Mouse (Mus musculus) hindbrain, embryonic 15.5 days (tissue): ENCODE measurements around the gene Ndufa3. TPM values are rescaled to one million over a fixed set of nuclear protein-coding genes. Genes with fewer than 3 reads are reported as not detected.

Experiments
- ATAC-seq: fragments of 200-750 bp; cut with Nextera tagmentation; 2 replicates; pipeline ENCODE4 v1.8.0; 2017; ENCODE audit warnings: low read depth, moderate number of reproducible peaks, moderate TSS enrichment; ENCODE audit not compliant: low FRiP score
- H3K27ac ChIP-seq: fragments of 300-500 bp; sonication (generic); replicated peaks from 2 replicates; pipeline ENCODE4 v1.5.1; 2015; ENCODE audit warnings: mild to moderate bottlenecking, inconsistent platforms
- H3K27me3 ChIP-seq: fragments of 300-500 bp; sonication (generic); 2 replicates; pipeline ENCODE4 v1.6.1; 2015; ENCODE audit warnings: control low read depth, inconsistent platforms
- H3K36me3 ChIP-seq: fragments of 300-500 bp; sonication (generic); 2 replicates; pipeline ENCODE4 v1.6.1; 2015; ENCODE audit warnings: control low read depth, inconsistent platforms
- H3K4me1 ChIP-seq: fragments of 300-500 bp; sonication (generic); replicated peaks from 2 replicates; pipeline ENCODE4 v1.6.1; 2015; ENCODE audit warnings: control low read depth, inconsistent platforms
- H3K4me2 ChIP-seq: fragments of 300-500 bp; sonication (generic); 2 replicates; pipeline ENCODE4 v1.6.1; 2015; ENCODE audit warnings: moderate library complexity, mild to moderate bottlenecking, inconsistent platforms
- H3K4me3 ChIP-seq: fragments of 300-500 bp; sonication (generic); 2 replicates; pipeline ENCODE4 v1.5.1; 2015; ENCODE audit warnings: mild to moderate bottlenecking, inconsistent platforms
- H3K9ac ChIP-seq: fragments of 300-500 bp; sonication (generic); 2 replicates; pipeline ENCODE4 v1.6.1; 2015; ENCODE audit warnings: inconsistent platforms
- H3K9me3 ChIP-seq: fragments of 300-500 bp; sonication (generic); 2 replicates; pipeline ENCODE4 v1.6.1; 2016; ENCODE audit warnings: control low read depth, inconsistent platforms
- WGBS: fragments of 180-500 bp; shearing (Covaris S2); methylation state at CpG from one replicate; pipeline ENCODE4 v1.1.7; 2015; 5-methylcytosine and 5-hydroxymethylcytosine counted together
- polyA plus RNA-seq: library from polyadenylated mRNA; unstranded; fragments of >200 nt; fragmentation: Nextera tagmentation; extraction: Ambion mirVana; gene quantifications from 2 replicates; pipeline ENCODE4 v1.2.1, GENCODE M21; 2015

The Ndufa3 gene
- polyA plus RNA-seq, 1 experiment from 2014 or later, result 541 TPM

DNA sequence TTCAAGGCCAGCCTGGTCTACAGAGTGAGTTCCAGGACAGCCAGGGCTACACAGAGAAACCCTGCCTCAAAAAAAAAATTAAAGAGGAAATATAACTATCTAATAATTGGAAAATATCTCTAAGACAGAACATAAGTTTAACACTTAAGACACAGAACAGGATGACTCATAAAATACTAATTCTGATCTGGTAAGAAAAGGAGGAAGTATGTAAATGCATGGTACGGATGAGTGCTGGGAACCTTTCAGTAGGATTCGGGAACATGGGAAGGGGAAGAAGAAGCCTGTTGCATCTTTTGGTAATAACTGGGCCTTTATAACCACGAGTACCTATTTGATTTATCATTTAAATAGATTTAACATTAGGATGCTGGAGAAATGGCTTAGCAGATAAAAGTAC, 3.2 kb upstream of the Ndufa3 start:
- H3K36me3 ChIP-seq, result no peaks in the 10 kb centered on the region
- 81% methylated on average over 3 of the region's 3 CpGs for WGBS
- H3K9me3 ChIP-seq, result no peaks in the 10 kb centered on the region
- H3K27ac ChIP-seq, result no peak overlapping the region
- H3K4me2 ChIP-seq, result no peak overlapping the region
- no peak overlapping the region for H3K4me3 ChIP-seq
- peaks cover 18% of the 10 kb centered on the region for H3K4me1 ChIP-seq
- no peak for ATAC-seq
- no peaks in the 10 kb centered on the region; the same call in 1 of the 2 replicates for H3K27me3 ChIP-seq
- no peak overlapping the region for H3K9ac ChIP-seq

DNA sequence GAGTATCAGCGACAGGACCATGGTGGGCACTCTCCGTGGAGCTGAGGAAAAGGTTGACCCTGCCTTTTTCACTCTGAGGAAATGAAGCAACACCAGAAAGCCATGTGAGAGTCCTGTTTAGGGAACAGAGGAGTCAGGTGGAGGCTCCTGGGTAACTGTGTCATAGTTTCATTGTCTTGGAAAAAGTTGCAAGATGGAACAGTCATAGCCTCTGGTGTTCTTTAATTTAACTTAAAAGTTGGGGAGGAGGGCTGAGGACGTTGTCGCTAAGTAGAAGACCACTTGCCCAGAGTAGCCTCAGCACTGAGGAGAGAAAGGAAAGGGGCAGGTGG, 1.1 kb upstream of the Ndufa3 start, which contains the start of gene Oscar:
Gene Oscar (minus strand): TSS at position 101 of the 332 bp plus-strand sequence.
- no peak for ATAC-seq
- H3K4me1 ChIP-seq, result peaks cover 21% of the 10 kb centered on the region
- no peaks in the 10 kb centered on the region; the same call in 1 of the 2 replicates for H3K27me3 ChIP-seq
- peak within 1 kb of the TSS; percentile 16 for H3K27ac ChIP-seq
- peak within 1 kb of the TSS; percentile 71 for H3K4me2 ChIP-seq
- H3K9me3 ChIP-seq, result no peaks in the 10 kb centered on the region
- peaks cover 11% of the 10 kb centered on the region; the same call in 1 of the 2 replicates for H3K36me3 ChIP-seq
- no peak within 1 kb of the TSS for H3K9ac ChIP-seq
- WGBS, result 86% methylated on average over 4 of the region's 4 CpGs
- peak within 1 kb of the TSS; percentile 66 for H3K4me3 ChIP-seq

DNA sequence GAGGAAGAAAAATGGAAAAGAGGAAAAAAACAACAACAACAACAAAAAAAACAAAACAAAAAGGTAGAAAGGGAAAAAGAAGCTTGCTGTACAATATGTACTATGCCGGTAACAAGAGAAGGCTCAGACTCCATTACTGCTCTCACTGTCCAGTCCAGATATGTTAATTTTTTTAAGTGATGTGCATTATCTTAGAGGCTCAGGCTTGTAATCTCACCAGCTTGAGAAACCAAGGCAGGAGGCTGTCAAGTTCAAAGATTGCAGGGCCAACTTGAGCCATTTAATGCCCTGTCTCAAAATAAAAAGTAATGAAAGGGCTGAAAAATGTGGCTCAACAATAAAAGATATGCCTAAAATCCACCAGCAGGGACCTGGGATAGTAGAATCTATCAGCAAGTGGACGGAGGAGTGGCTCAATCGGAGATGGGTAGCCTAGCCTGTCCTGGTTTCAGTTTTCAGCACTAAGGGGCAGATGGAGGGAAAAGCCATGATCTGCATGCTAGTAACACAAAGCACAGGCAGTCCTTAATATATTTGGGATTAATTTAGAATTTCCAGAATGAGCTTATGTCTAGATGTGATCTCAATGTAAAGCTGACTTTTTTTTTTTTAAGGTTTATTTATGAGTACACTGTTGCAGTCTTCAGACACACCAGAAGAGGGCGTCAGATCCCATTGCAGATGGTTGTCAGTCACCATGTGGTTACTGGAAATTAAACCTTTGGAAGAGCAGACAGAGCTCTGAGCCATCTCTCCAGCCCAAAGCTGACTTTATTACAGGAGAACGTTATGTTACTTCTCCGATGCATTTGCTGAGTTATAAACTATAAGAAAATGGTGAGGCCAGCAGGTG, 558 bp upstream of the Ndufa3 start:
- Histone ChIP-seq H3K9ac (no peak overlapping the region), H3K36me3 (peaks cover 11% of the 10 kb centered on the region; the same call in 1 of the 2 replicates), H3K4me2 (peak overlapping the region; percentile 71), H3K27me3 (no peaks in the 10 kb centered on the region; the same call in 1 of the 2 replicates), H3K4me1 (peaks cover 21% of the 10 kb centered on the region), H3K27ac (peak overlapping the region; percentile 16), H3K4me3 (peak overlapping the region; percentile 66), H3K9me3 (no peaks in the 10 kb centered on the region)
- ATAC-seq, result peak; percentile 17
- WGBS, result 45% methylated on average over 6 of the region's 6 CpGs

DNA sequence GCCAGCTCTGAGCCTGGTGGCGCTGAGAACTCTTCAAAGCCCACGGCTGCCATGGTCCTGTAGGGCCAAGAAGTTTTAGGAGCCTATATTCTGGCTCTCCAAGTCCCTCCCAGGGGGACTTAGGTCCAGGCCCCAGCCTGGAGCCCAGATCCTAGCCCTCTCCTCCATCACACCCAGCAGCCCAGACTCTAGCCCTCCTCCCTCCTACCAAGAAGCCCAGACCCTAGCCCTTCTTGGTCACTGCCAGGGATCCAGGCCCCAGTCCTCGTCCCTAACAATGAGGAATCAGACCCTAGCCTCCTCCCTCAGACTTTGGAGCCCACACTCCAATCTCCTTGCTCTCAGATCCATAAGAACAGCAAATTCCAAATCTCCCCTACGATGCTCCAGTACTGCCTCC, 11.9 kb downstream of the Ndufa3 start:
- Histone ChIP-seq H3K27ac (peak overlapping the region; percentile 88), H3K9me3 (no peaks in the 10 kb centered on the region), H3K4me1 (peaks cover 31% of the 10 kb centered on the region), H3K27me3 (no peaks in the 10 kb centered on the region), H3K4me2 (peak overlapping the region; percentile 95), H3K9ac (peak overlapping the region; percentile 75), H3K4me3 (peak overlapping the region; percentile 62), H3K36me3 (peaks cover 11% of the 10 kb centered on the region)
- WGBS, result 41% methylated on average over 4 of the region's 4 CpGs
- ATAC-seq, result peak; percentile 40

DNA sequence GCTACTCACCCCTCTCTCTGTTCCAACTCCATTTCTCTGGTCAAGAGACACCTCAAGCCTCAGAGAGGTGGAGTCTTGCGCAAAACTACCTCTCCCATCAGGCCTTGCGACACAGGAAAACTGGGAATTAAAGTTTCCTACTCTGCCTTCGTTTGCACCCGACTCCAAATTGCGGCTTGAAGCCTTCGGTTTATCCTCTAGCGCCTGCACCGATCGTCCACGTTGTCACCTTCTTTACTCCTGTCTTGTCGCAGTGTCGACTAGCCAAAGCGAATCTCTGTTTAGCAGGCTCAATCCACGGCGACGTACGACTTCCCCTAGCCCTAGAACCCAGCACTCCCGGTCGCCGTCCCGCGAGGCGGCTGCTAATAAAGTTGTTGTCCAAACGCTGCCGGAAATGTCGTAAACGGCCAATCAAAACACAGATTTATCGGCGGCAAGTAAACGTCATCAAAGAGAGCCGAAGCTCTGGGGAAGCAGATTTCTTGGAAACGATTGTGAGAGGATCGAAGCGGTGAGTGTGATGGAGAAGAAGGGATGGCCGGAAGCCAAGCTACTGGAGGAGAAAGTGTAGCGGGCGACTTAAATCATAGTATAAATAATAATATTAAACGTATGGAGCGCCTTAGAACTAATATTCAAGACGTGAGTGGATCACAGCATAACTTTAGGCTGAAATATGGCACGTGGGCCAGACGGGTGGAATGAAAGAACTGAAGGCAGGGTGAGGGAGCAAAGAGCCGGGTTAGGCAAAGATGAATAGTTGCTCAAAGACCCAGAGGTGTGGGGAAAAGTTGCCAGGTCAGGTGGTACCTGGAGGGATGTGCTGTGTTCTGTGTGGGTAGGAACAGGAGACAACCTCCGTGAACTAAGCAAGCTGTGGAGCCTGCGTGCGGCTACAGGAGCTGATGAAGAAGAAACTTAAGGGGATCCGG, 12.6 kb downstream of the Ndufa3 start, which contains the start of the genes Tfpt and Prpf31:
Gene Tfpt (minus strand): TSS at position 387 of the 935 bp plus-strand sequence.
Gene Prpf31 (plus strand): TSS at position 443 of the 935 bp plus-strand sequence.
- Histone ChIP-seq H3K9ac (peak within 1 kb of the TSS; percentile 75), H3K27ac (peak within 1 kb of the TSS; percentile 88), H3K4me1 (peaks cover 31% of the 10 kb centered on the region), H3K4me2 (peak within 1 kb of the TSS; percentile 95), H3K36me3 (peaks cover 7% of the 10 kb centered on the region; the same call in 1 of the 2 replicates), H3K9me3 (no peaks in the 10 kb centered on the region), H3K27me3 (no peaks in the 10 kb centered on the region), H3K4me3 (peak within 1 kb of the TSS; percentile 62)
- WGBS, result 1% methylated on average over 47 of the region's 47 CpGs
- ATAC-seq, result peak; percentile 90

DNA sequence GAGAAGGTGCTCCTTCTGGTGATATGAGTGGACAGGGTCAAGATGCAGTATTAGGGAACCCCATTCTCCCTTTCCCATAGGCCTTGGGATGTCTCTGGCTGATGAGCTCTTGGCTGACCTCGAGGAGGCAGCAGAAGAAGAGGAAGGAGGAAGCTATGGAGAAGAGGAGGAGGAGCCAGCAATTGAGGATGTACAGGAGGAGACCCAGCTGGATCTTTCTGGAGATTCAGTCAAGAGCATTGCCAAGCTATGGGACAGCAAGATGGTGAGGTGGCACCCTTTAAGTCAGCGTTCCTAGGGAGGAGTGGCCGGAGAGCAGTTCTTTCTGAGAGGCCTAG, 13.3 kb downstream of the Ndufa3 start:
- peak; percentile 33 for ATAC-seq
- Histone ChIP-seq H3K36me3 (peaks cover 11% of the 10 kb centered on the region), H3K27ac (no peak overlapping the region)

DNA sequence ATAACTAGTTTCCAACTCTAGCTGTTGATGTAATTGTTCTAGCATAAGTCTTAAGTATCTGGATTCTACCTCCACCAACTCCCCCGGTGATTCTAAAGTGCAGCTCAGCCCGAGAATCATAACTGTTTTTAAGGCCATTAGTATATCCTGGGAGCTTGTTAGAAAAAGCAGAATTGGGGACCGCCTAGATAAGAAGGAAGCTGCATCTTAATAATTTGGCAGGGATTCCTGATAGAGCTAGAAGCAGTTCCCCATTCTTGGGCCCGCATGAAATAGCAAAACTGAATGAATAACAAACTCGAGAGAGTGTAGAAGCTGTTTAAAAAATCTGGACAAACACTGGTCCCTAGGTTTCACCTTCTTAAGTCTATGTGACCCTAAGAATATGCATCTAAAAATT, 26.2 kb downstream of the Ndufa3 start:
- Histone ChIP-seq H3K27me3 (no peaks in the 10 kb centered on the region; the same call in 1 of the 2 replicates), H3K9ac (no peak overlapping the region), H3K27ac (no peak overlapping the region), H3K4me2 (peak overlapping the region; percentile 73), H3K36me3 (peaks cover 20% of the 10 kb centered on the region), H3K9me3 (no peaks in the 10 kb centered on the region), H3K4me3 (no peak overlapping the region), H3K4me1 (peaks cover 34% of the 10 kb centered on the region)
- ATAC-seq, result no peak
- WGBS, result 80% methylated on average over 5 of the region's 5 CpGs

More for the DNA sequence above, 13.3 kb downstream of the Ndufa3 start:
- Histone ChIP-seq H3K9ac (peak overlapping the region; percentile 75), H3K4me2 (peak overlapping the region; percentile 95), H3K9me3 (no peaks in the 10 kb centered on the region), H3K4me3 (peak overlapping the region; percentile 62), H3K27me3 (no peaks in the 10 kb centered on the region), H3K4me1 (peaks cover 31% of the 10 kb centered on the region)
- 65% methylated on average over 3 of the region's 3 CpGs for WGBS

DNA sequence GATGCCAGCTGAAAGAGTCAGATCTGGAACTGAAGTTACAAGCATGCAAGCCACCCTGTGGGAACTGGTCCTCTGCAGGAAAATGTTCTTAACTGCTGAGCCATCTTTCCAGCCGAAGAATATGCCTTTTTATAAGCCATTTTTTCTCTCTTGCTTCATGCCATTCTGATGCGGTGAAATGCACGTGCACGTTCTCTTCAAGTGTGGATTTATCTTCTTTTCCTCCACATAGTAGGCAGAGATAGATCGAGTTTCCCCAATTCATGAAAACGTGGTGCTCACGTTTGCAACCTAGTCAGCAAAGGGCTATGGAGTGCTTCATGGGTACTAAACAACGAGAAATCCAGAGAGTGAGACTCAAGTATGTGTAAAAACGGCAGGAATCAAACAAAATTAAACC, 26.7 kb downstream of the Ndufa3 start:
- WGBS, result 20% methylated on average over 9 of the region's 9 CpGs
- Histone ChIP-seq H3K36me3 (peaks cover 19% of the 10 kb centered on the region), H3K9me3 (no peaks in the 10 kb centered on the region), H3K27me3 (no peaks in the 10 kb centered on the region; the same call in 1 of the 2 replicates), H3K9ac (peak overlapping the region; percentile 16; the same call in 1 of the 2 replicates), H3K4me1 (peaks cover 38% of the 10 kb centered on the region), H3K4me3 (peak overlapping the region; percentile 89), H3K4me2 (peak overlapping the region; percentile 73), H3K27ac (peak overlapping the region; percentile 51; the same call in 1 of the 2 replicates)
- ATAC-seq, result no peak

DNA sequence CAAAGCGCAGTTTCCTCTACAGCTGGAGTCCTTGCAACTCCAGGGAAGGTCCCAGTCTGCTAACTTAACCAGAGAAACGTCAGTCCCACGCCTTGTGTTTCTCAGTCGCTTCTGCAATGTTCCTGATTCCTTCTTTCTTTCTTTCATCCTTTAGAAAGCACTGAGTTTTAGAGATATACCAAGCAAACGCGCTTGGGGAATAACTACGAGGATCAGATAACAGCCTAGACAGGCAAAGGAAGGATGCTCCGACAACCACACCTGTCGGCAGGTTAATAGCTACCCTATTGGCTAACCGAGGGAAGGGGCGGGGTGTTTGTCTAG, 27.1 kb downstream of the Ndufa3 start:
- peak overlapping the region; percentile 16; the same call in 1 of the 2 replicates for H3K9ac ChIP-seq

DNA sequence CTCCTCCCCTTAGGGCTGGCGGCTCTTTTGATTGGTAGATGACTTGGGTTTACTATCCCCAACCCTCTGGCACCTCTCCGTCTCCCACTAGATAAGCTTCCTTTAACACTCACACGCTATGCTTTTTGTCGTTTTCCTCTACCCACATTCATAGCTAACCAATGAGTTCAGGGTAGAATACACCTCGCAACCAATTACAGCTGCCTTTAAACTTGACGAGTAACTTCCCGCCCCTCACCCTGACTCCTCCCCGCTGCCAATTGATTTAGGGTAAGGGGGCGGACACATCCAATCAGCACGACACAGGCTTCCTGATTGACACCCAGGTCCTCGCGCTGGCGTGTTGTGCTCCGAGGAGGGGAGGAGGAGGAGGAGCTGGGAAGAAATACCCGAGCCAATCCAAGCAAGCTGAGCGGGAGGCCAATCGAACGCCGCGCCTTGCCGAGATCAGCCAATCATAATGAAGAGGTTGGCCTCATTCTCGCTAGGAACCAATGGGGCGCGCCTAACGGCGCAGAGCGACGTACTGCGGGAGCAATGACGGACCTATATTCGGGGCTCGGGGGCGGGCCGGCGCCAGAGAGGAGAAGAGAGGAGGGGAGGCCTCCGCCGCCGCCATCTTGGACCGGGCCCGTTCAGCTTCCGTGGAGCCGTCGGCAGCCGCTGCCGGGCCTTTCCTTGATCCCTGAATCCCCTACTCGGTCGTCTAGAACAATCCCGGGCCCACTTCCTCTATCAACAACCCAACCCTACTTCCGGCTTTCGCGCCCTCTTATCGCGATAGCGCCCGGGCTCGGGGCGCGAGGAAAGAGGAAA, 27.7 kb downstream of the Ndufa3 start, which contains the start of gene Cnot3:
Gene Cnot3 (plus strand): TSS at position 597 of the 816 bp plus-strand sequence.
- Histone ChIP-seq H3K4me1 (peaks cover 46% of the 10 kb centered on the region), H3K9me3 (no peaks in the 10 kb centered on the region), H3K4me3 (peak within 1 kb of the TSS; percentile 89), H3K27ac (peak within 1 kb of the TSS; percentile 96), H3K9ac (peak within 1 kb of the TSS; percentile 97), H3K27me3 (no peaks in the 10 kb centered on the region; the same call in 1 of the 2 replicates), H3K36me3 (peaks cover 14% of the 10 kb centered on the region; the same call in 1 of the 2 replicates), H3K4me2 (peak within 1 kb of the TSS; percentile 73)
- WGBS, result under 1% methylated on average over 57 of the region's 58 CpGs
- peak; percentile 98 for ATAC-seq

More for the DNA sequence above, 27.1 kb downstream of the Ndufa3 start:
- ATAC-seq, result peak; percentile 0; the same call in 1 of the 2 replicates
- Histone ChIP-seq H3K4me3 (peak overlapping the region; percentile 89), H3K9me3 (no peaks in the 10 kb centered on the region), H3K27me3 (no peaks in the 10 kb centered on the region; the same call in 1 of the 2 replicates), H3K36me3 (peaks cover 14% of the 10 kb centered on the region), H3K27ac (peak overlapping the region; percentile 51), H3K4me2 (peak overlapping the region; percentile 73), H3K4me1 (peaks cover 42% of the 10 kb centered on the region)
- WGBS, result under 1% methylated on average over 11 of the region's 11 CpGs
